ENCODE assay signal across 42 mouse cellular contexts in genomic region chr6:149108909-149109308, GRCm38 (mm10). TPM values are rescaled to one million over a fixed set of nuclear protein-coding genes. Genes with fewer than 3 reads are reported as not detected.
"Had no signal": no experiment of that assay in that cellular context is flagged by ENCODE, and none has a peak within 500 bp of the region (broad histone marks: within the 10 kb centered on the region; RNA-seq: fewer than 3 reads in every experiment).

No protein-coding gene starts in this region.

- DNase-seq: gastrocnemius, adult 2 months; gastrocnemius, postnatal 10 days; gastrocnemius, postnatal 25 days; heart, adult 2 months; heart, postnatal 14 days; heart, postnatal 36 days; kidney, adult 11 months; kidney, adult 2 months; kidney, adult 9 months; kidney, postnatal 14 days; kidney, postnatal 36 days; layer of hippocampus, adult 9-11 months; layer of hippocampus, postnatal 36 days; left cerebral cortex, postnatal 4 days had no signal

- H3K27me3 ChIP-seq: heart, embryonic 13.5 days; heart, embryonic 15.5 days; hindbrain, embryonic 13.5 days; hindbrain, embryonic 15.5 days; limb, embryonic 13.5 days; limb, embryonic 15.5 days had no signal

- H3K4me3 ChIP-seq: gastrocnemius, adult 2 months; heart, adult 2 months; heart, embryonic 13.5 days; heart, embryonic 15.5 days; hindbrain, embryonic 13.5 days; hindbrain, embryonic 15.5 days; kidney, embryonic 15.5 days; limb, embryonic 13.5 days; limb, embryonic 15.5 days; liver, embryonic 12.5 days had no signal

- H3K36me3 ChIP-seq: heart, embryonic 13.5 days; heart, embryonic 15.5 days; hindbrain, embryonic 13.5 days; hindbrain, embryonic 15.5 days; kidney, embryonic 15.5 days; limb, embryonic 13.5 days; limb, embryonic 15.5 days; liver, embryonic 12.5 days had no signal

- H3K4me2 ChIP-seq: heart, embryonic 11.5 days; heart, embryonic 13.5 days; heart, embryonic 15.5 days; hindbrain, embryonic 13.5 days; hindbrain, embryonic 15.5 days; kidney, embryonic 15.5 days; limb, embryonic 13.5 days; limb, embryonic 15.5 days; liver, embryonic 12.5 days had no signal

RNA-seq across cellular contexts. Expression of gene Gm10203, which starts 21.1 kb away (rescaled TPM):
- total RNA-seq: gastrocnemius, adult 2 months; gastrocnemius, postnatal 10 days; gastrocnemius, postnatal 25 days; gastrocnemius, postnatal 4 days; granulocyte monocyte progenitor cell, adult 5-6 weeks; heart, adult 2 months; heart, postnatal 14 days; heart, postnatal 36 days; hematopoietic stem cell, adult 5-6 weeks; hindbrain, postnatal 0 days; layer of hippocampus, adult 18-20 months; layer of hippocampus, adult 8-10 months; layer of hippocampus, postnatal 14 days; layer of hippocampus, postnatal 36 days; left cerebral cortex, adult 18-20 months; left cerebral cortex, adult 8-10 months; left cerebral cortex, postnatal 10 days; left cerebral cortex, postnatal 25 days; left cerebral cortex, postnatal 4 days; liver, adult 2 months had no signal
- polyA plus RNA-seq: heart, adult 2 months; heart, embryonic 11.5 days; heart, embryonic 13.5 days; heart, embryonic 15.5 days; heart, postnatal 0 days; hindbrain, embryonic 11.5 days; hindbrain, embryonic 13.5 days; hindbrain, embryonic 15.5 days; hindbrain, postnatal 0 days; intestine, embryonic 14.5 days; intestine, embryonic 16.5 days; kidney, adult 2 months; kidney, embryonic 15.5 days; kidney, postnatal 0 days; large intestine, adult 2 months; limb, embryonic 11.5 days; limb, embryonic 13.5 days; limb, embryonic 15.5 days; liver, adult 2 months; liver, embryonic 12.5 days had no signal
